Mouse (Mus musculus) lung, postnatal 10 days (tissue): ENCODE measurements around the gene Atp1b3.
"Not testable (repeated sequence)": the region's sequence is repeated elsewhere in the genome, so short reads cannot be mapped to it uniquely, and the experiment has no call there.

Source experiments
- DNase-seq: peaks from one replicate; pipeline ENCODE4 v3.0.0; 2021

The Atp1b3 gene

DNA sequence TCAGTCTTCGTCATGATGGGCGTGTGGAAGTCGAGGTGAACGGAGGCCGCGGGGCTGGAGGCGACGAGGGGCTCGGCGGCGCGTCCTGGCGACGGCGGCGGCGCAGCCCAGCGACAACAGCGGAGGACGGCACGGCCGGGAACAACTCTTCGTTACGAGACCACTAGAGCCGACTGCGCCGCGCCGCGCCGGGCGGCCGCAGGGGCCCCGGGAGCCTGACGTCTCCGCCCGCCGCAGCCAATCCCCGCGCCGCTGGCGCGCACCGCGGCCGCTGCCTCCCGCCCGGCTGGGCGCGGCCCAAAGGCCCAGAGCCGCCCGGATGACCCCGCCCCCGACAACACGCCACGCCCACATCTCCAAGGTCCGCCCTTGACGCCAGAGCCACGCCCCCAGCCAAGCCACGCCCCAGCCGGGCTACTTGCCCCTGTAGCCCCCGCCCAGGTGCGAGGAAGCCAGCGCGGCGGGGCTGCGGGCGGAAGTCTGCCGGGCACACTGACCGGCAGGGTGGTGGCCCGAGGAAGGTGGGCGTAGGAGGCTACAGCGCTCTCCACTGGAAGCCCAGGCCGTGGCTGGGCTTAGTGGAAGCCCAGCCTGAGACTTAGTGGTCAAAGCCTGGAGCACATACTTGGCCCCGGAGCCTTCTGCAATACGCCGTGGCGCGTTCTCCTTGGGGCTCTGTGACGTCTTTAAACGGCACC is at the start of gene Atp1b3:
Atp1b3 (minus strand) TSS at position 302 of the 698 bp plus-strand sequence.
- DNase-seq: peak; percentile 98

DNA sequence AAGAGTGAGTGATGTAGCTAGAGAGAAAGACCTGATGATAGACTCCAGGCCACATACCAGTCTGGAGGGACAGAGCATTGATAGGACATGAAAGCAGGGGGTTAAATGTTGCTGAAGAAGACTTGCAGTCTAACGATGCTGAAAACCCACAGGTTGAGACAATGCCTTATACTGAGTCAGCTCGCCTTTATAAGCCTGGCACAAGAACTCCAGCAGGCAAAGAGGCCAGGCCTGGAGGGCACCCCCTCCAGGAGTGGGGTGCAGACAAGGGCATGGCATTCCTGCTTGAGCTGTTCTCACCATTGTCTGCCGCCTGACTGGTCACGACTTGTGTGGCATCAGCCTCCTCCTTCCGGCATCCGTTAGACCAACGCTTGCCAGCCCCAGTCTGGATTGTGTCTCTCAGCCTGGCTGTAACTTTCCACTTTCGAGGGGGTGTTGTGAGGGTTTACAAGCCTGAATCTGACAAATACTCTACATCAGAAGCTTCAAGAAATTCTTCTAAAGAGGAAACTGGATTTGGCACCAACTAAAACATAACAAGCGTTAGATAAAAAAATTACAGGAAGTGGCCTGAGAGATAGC is 48.7 kb upstream of the Atp1b3 start:
- peak; percentile 72 for DNase-seq

GRCm38 (mm10) chr9:96404312-96404711 is 40.1 kb upstream of the Atp1b3 start:
- peak; percentile 54 for DNase-seq

GRCm38 (mm10) chr9:96399916-96400315 is 35.7 kb upstream of the Atp1b3 start:
- not testable (repeated sequence) for DNase-seq

DNA sequence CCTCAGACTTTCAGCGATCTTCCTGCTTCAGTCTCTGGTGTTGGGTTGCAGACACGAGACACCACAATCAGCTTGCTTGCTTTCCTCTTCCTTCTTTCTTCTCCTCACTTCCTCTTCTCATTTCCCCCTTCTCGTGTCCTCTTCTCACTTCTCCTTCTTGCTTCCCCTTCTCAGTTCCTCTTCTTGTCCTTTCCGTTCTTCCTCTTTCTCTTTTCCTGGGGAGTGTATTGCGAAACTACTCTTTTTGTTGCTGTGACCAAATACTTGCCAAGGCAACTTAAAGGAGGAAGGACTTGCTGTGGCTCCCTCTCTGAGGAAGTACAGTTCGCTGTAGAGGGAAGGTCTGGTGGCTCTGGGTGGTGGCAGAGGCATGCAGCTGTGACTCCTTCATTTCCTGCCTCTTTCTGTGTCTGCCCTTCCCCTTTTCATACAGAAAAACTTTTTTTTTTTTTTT is 35.2 kb upstream of the Atp1b3 start:
- DNase-seq: no peak

DNA sequence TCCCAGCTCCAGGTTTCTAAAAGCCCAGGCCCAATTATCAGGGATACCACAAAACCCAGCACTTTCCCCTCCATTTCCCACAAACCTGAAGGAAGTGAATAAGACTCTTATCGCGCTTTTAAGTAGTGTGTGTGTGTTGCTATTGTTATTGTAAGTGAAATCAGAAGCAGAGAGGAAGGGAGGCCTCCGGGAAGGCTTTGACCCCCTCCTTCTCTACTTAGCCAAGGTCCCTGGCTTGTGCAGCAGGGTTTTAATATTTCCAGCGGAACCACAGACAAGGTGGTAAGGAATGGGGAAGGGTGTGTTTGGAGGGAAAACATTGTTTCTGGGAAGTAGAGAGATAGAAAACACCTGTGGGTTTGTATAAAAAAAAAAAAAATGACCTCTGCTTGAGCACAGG is 34.4 kb upstream of the Atp1b3 start:
- no peak for DNase-seq

GRCm38 (mm10) chr9:96398165-96398564 is 33.9 kb upstream of the Atp1b3 start:
- DNase-seq: no peak

DNA sequence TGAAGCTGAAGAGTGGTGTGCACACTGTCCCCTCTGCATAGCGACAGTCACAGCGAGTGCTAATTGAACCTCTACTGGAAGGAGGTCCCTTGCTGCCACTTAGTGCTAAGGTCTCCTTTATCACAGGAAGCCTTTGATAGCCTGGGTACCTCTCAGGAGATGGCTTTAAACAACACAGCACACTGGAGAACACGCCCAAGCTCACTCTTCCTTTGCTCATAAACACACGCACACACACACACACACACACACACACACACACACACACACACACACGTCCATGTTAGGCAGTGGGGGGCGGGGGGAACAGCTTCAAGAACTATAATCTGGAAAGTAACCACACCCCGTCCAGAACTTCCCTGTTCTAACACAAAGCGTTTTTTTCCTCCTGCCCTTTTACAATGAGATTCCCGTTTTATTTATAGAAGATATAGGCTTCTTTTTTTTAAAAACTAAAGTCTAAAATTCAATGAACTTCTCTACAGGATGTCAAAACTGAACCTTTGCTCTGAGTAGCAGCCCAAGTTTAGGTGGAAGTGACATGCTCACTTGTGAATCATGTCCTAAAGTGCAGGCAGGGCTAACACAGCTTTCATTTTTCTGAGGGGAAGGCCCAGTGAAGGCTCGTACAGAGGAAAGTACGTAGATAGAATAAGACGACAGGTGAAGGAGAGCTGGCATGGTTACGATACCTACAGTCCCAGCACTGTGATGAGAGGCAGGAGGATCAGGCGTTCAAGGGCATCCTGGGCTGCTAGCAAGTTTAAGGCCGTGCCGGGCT is 30.9 kb upstream of the Atp1b3 start:
- peak; percentile 67 for DNase-seq

DNA sequence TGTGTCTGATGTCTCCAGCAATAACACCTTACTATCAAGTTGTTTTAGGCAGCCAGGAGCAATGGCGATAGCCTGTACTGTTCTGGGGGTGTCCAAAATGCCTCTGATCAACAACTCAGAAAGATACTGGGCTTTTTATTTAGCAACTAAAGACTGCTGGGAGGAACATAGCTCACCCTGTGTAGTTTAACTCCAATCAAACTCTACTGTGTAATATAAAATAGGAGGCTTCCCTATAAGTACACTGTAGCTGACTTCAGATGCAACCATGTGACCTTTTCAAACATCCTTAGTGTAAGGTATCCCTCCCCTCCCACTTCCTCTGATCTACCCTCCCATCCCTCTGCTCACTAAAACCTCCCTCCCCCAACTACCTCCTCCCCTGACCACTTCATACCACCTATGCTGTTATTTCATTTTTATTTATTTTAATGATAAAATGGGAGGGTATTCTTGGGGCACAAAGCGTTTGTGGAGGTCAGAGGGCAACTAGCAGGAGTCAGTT is 29.5 kb upstream of the Atp1b3 start:
- no peak for DNase-seq

DNA sequence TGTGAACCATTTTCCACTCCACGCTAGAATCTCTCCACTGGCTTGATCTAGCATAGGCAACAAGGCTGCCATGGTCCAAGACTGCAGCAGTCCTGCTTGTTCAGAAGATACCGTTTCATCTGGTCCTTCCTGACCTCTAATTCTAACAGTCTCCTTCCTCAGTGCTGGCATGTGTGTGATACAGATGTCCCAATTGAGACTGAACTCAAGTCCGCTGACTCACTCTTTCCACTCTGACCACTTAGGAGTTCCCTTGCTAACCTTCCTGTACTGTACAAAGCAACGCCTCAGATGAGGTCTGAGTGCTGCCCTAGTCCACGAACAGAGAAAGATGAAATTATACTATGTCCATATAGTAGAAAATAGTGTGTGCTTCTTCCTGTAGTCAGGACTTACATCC is 28.9 kb upstream of the Atp1b3 start:
- no peak for DNase-seq

DNA sequence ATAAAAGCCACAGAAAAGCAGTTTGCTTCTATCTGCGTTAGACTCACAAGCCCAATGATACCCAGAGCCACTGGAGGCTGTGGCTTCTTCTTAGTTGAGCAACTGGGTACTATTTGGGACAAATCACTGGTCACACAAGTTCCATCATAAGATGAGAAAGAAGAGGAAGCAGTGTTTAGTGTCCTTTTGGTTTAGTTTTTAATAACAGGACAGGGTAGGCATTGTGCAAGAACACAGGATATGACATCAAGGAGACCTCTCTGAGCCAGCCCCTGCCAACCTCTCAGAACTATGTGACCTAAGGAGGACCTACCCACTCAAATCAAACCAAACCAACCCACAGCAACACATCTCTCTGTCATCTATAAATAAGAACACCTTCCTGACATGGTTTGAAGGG is 27.7 kb upstream of the Atp1b3 start:
- DNase-seq: no peak

- no peak for DNase-seq
These were observed 19.7 kb upstream of the Atp1b3 start for GRCm38 (mm10) chr9:96383714-96384487.

GRCm38 (mm10) chr9:96382756-96383155 is 18.5 kb upstream of the Atp1b3 start:
- no peak for DNase-seq

DNA sequence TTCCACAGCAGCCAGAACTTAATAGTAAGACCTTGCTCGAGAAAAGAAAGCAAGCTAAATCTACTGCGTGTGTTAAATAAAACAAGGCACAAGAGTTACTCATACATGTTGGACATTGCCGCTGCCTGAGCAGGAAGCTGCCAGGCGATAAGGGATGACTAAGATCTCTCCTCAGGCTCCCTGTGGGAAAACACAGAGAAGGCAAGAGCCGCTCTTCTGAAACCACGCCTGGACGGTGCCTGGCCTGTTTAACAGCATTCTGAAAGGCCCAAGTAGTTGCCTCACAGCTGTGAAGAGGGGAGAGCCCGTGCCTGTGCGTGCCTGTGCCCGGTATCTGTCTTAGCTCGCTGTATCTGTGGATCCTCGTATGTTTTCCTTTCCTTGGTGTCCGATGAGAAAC is 17.2 kb upstream of the Atp1b3 start:
- DNase-seq: peak; percentile 61

DNA sequence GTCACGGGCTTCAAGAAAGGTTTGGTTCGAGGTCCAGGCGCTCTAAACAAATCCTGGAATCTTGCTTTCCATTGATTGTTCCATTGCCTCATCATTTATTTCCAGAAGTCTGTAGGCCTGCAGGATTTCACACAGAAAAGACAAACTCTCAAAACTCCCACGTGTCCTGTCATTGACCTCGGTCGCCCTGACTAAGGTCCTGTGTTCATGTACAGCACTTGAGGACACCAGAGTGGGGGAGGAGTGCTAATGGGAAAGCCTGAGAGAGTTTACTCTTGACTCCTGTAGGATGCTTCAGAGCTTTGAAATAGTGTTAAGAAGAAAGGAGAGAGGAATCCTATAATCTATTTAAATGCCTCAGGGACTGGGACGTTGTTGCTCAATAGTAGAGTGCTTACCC is 15.3 kb upstream of the Atp1b3 start:
- DNase-seq: no peak

- no peak for DNase-seq
These were observed 14.5 kb upstream of the Atp1b3 start for GRCm38 (mm10) chr9:96378747-96379146.

DNA sequence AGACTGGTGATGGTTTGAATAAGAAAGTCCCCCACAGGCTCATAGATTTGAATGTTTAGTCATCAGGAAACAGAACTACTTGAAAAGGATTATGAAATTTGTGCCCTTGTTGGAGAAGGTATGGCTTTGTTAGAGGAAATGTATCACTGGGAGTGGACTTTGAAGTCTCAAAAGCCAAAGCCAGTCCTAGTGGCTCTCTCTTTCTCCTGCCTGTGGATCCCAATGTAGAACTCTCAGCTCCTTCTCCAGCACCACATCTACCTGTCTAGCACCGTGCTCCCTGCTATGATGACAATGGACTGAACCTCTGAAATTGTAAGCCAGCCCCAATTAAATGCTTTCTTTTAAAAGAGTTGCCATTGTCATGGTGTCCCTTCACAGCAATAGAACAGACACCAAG is 12.9 kb upstream of the Atp1b3 start:
- DNase-seq: no peak

DNA sequence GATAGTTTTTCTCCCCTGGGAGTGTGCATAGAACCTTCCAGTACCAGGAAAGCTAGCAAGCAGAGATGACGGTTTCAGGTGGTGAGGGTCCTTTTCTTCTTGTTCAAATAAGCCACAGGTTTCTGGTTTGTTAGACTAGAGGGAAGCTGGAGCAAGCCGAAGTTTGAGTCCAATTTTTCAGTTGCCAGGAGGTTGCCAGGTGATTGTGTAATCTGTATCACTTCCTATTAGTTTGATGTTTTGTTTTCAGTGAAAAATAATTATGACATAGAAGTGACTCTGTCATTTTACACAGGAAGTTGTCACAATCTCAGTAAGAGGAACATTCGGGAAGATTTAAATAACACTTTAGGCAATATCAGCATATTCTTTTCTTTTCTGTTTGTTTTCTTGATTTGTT is 11.6 kb upstream of the Atp1b3 start:
- no peak for DNase-seq

GRCm38 (mm10) chr9:96371075-96371474 is 6.8 kb upstream of the Atp1b3 start:
- no peak for DNase-seq

GRCm38 (mm10) chr9:96369654-96370384 is 5.6 kb upstream of the Atp1b3 start:
- DNase-seq: no peak

DNA sequence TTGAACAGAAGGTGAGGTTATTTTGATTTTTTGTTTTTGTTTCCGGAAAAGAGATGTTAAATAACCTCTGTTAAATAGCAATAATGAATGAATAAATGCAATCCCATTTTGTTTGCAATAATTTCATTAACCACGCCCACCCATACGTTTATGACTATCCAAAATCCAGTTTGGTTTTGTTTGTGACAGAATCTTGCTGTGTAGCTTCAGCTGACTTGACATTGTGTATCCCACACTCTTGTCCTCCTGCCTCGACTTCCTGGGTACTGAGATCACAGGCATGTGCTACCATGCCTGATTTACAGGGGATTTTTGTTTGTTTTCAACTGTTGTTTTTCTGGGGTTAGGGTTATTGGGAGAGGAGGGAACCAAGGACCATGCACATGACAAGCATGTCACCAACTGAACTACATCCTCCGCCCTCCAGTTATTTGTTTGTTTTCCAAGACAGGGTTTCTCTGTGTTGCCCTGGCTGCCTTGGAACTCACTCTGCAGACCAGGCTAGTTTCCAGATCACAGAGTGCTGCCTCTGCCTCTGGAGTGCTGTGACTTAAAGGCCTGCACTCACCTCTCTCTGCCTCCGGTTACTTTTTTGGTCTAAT is 1.1 kb upstream of the Atp1b3 start:
- DNase-seq: no peak
